Mouse (Mus musculus) adipocyte (in vitro differentiated cells): ENCODE data around the gene Espn.
A peak's percentile ranks its signal among the peaks of the same experiment; 100 is the strongest.

Experiments used
- DNase-seq: peaks from one replicate; pipeline ENCODE4 v3.0.0-alpha.2; 2016; ENCODE audit warnings: low spot score

The Espn gene

GRCm38 (mm10) chr4:152097911-152098799, 54.0 kb downstream of the Espn start:
- DNase-seq = no peak

GRCm38 (mm10) chr4:152096927-152097326, 55.2 kb downstream of the Espn start:
- DNase-seq = no peak

- DNase-seq = peak; percentile 50
These were observed 55.9 kb downstream of the Espn start for GRCm38 (mm10) chr4:152095937-152096910.

GRCm38 (mm10) chr4:152094233-152094632, 57.9 kb downstream of the Espn start:
- DNase-seq = no peak

- no peak for DNase-seq
These were observed 59.3 kb downstream of the Espn start for GRCm38 (mm10) chr4:152092751-152093293.

GRCm38 (mm10) chr4:152090191-152090590, 62.0 kb downstream of the Espn start:
- DNase-seq = no peak

GRCm38 (mm10) chr4:152088556-152089120, 63.5 kb downstream of the Espn start:
- DNase-seq = no peak

GRCm38 (mm10) chr4:152088133-152088532, 64.0 kb downstream of the Espn start:
- DNase-seq = peak; percentile 64

- DNase-seq = no peak
These were observed 64.7 kb downstream of the Espn start for GRCm38 (mm10) chr4:152087211-152088081.

- peak; percentile 35 for DNase-seq
These were observed 65.5 kb downstream of the Espn start for GRCm38 (mm10) chr4:152086505-152087210.

GRCm38 (mm10) chr4:152084616-152085015, 67.6 kb downstream of the Espn start:
- no peak for DNase-seq

GRCm38 (mm10) chr4:152083611-152084220, 68.5 kb downstream of the Espn start:
- DNase-seq = peak; percentile 94

GRCm38 (mm10) chr4:152079931-152080330, 72.2 kb downstream of the Espn start:
- peak; percentile 57 for DNase-seq

- DNase-seq = no peak
These were observed 72.9 kb downstream of the Espn start for GRCm38 (mm10) chr4:152079261-152079660.

GRCm38 (mm10) chr4:152078105-152078530, 74.1 kb downstream of the Espn start:
- DNase-seq = peak; percentile 35

- DNase-seq = peak; percentile 38
These were observed 75.0 kb downstream of the Espn start for GRCm38 (mm10) chr4:152077191-152077590.

GRCm38 (mm10) chr4:152074548-152074947, 77.6 kb downstream of the Espn start:
- DNase-seq = no peak

- peak; percentile 54 for DNase-seq
These were observed 78.5 kb downstream of the Espn start for GRCm38 (mm10) chr4:152073715-152074114.

- no peak for DNase-seq
These were observed 79.5 kb downstream of the Espn start for GRCm38 (mm10) chr4:152072655-152073054.

GRCm38 (mm10) chr4:152072121-152072601, 80.0 kb downstream of the Espn start, which contains the start of gene Plekhg5:
Gene Plekhg5 (plus strand): TSS chr4:152072498.
- DNase-seq = peak; percentile 90
